Mouse (Mus musculus) pancreas, adult 10 weeks (tissue): ENCODE measurements around the gene Hnrnpk. TPM values are rescaled to one million over a fixed set of nuclear protein-coding genes. Genes with fewer than 3 reads are reported as not detected.

Source experiments
- polyA plus RNA-seq: library from polyadenylated mRNA; stranded (reverse); fragments of 350-450 nt; fragmentation: Illumina TruSeq; extraction: RNeasy Lipid Tissue Mini Kit (QIAGEN cat#74804); gene quantifications from one replicate; pipeline ENCODE4 v1.2.3, GENCODE M21; 2015; ENCODE audit warnings: low read depth, low replicate concordance; ENCODE audit not compliant: insufficient read depth

Hnrnpk gene
- polyA plus RNA-seq: 107 TPM

DNA sequence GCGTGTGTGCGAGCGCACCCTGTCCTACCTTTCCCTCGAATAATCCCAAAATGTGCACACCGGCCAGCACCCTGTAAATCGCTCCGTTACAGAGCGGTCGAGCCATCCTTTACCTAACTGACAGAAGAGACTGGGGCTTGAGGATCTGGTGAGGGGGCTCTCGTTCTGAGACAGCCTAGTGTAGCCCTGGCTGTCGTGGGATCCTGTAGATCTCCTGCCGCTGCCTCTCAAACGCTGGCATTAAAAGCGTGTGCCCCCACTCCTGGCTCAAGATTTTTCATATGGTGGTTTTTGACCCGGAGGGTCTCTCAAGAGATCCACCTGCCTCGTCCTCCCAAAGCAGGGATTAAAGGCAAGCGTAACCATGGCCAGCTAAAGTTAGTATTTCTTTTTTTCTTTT is at the start of gene Hnrnpk:
Gene Hnrnpk, minus strand, starts transcription at position 101 of the 400 bp plus-strand sequence.

DNA sequence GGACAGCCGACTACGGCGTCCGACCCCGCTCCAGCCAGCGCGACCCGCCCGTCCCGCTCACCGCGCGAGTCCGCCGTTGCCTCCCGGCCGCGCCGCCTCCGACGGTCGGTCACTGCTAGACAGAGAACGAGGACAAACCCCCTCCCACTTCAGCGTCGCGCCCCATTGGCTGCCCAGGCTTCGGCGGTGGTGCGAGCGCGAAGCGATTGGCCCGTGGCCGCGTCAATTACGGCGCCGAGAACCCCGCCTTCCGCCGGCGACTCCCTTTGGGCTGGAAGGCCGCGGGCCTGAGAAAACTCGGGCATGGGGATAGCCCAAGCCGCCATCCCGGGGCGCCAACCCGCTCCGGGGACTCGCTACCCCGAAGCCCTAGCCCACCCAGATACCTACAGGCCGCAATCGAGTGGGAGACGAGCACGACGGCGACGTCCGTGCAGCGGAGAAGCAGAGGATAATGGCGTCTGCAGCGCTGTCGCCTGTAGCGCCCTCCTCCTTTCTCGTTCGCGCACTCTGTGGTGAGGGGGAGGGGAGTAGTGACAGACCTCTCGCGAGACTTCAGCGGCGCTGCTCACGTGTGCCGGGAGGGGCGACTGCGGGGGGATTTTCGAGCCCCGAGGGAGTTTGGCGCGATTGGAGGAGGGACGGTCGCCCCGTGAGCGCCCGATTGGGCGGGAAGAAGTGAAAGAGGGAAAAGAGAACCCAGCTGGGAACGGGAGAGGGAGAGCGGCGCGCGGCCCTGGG is 970 bp downstream of the Hnrnpk start, which contains the start of gene Rmi1:
Gene Rmi1, plus strand, starts transcription at position 246 of the 741 bp plus-strand sequence.

DNA sequence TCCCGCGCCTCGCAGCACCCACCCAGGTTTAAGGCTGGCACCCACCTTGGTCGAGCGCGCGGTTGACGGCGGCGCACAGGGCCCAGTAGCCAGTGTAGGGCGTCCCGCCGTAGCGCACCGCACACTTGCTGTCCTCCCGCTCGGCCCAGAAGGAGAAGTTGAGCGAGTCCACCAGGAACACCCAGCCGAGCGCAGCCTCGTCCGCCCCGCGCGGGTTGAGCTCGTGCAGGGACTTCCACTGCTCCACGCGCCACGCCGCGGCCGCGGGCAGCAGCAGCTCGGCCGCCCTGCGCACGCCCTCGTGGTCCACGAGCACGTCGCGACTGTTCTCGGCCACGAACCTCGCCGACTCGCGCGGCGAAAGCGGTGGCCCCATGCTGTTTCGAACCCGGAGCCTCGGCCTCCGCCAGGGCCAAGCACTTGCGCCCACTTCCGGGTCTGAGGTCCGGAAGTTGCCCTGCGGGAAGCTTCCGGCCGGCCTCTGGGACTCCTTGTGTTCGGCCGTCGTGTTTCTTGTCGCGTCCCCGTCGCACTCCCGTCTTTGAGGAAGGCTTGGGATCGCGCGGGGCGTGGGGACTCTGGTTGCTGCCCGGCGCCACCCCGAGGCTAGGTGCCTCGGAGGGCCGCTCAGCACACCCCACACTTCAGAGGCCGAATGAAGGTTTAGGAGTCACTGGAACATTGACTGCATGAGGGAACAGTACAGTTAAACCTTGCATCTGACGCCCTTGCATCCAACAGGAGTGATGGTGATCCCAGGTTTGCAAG is 18.2 kb downstream of the Hnrnpk start, which contains the start of gene 2210016F16Rik:
Gene 2210016F16Rik, minus strand, starts transcription at position 447 of the 768 bp plus-strand sequence.

DNA sequence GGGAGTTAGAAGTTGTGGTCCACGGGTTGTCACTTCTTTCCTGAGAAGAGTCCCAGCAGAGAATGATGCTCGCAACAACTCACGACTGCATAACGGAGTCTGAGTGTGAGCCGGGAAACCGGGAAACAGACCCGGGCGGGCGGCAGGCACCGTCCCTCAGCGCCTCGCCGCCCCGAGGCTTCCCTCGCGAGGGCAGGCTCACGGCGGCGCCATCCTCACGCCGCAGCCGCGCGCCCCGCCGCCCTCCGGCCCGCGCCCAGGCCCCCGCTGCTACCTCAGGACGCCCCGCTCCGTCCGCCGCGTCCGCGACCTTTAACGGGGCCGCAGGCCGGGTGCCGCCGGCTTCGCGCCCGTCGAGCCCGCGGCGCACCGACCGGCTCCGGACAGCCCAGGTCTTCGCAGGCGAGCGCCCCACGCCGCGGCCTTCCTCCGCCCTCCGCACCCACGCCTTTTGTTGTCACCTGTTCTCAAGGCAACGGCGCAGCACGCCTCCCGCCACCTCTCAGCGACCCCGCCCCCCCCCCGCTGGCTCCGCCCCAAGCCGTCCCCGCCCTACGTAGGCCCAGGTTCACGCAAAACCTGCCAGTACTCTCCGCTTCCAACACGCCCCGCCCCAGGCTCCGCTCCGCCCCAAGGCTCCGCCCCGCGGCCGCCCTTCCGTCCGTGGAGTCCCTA is 44.4 kb downstream of the Hnrnpk start, which contains the start of gene Kif27:
Gene Kif27, minus strand, starts transcription at position 494 of the 675 bp plus-strand sequence.

Other genes with a start within 250 kb of the Hnrnpk start
- gene Idnk, start 245.7 kb downstream of the Hnrnpk start, polyA plus RNA-seq: 12.2 TPM
- gene Ubqln1, start 187.7 kb downstream of the Hnrnpk start, polyA plus RNA-seq: 12.5 TPM
- 4.9 TPM for gene Gkap1, start 127.6 kb downstream of the Hnrnpk start, polyA plus RNA-seq
- gene Kif27, start 44.2 kb downstream of the Hnrnpk start, polyA plus RNA-seq: 0.46 TPM
- gene 2210016F16Rik, start 18.1 kb downstream of the Hnrnpk start, polyA plus RNA-seq: 3.8 TPM
- gene Rmi1, start 1.1 kb downstream of the Hnrnpk start, polyA plus RNA-seq: 6.7 TPM
- 3.8 TPM for gene Slc28a3, start 207.5 kb upstream of the Hnrnpk start, polyA plus RNA-seq